Mouse (Mus musculus): ENCODE data around the gene Ciapin1. TPM values are rescaled to one million over a fixed set of nuclear protein-coding genes. Genes with fewer than 3 reads are reported as not detected.
"Not testable (repeated sequence)": the region's sequence is repeated elsewhere in the genome, so short reads cannot be mapped to it uniquely, and the experiment has no call there.

The Ciapin1 gene
- polyA plus RNA-seq, 1 experiment from 2014 or later, result 127 TPM

- Histone ChIP-seq H3K36me3 (peaks cover 94% of the 10 kb centered on the region), H3K9ac (no peak overlapping the region), H3K27me3 (no peaks in the 10 kb centered on the region), H3K4me3 (no peak overlapping the region), H3K4me1 (no peaks in the 10 kb centered on the region), H3K27ac (no peak overlapping the region), H3K9me3 (no peaks in the 10 kb centered on the region), H3K4me2 (replicated peaks) (no peak overlapping the region)
- no peak for ATAC-seq (ENCODE audit: low FRiP score, low read depth)
- 91% methylated on average over 5 of the region's 5 CpGs for WGBS
These were observed 11.9 kb upstream of the Ciapin1 start for GRCm38 (mm10) chr8:94850049-94850448.

GRCm38 (mm10) chr8:94841183-94841582 lies 3.0 kb upstream of the Ciapin1 start:
- Histone ChIP-seq H3K27me3 (no peaks in the 10 kb centered on the region), H3K9me3 (no peaks in the 10 kb centered on the region), H3K9ac (no peak overlapping the region), H3K27ac (no peak overlapping the region), H3K4me1 (peaks cover 17% of the 10 kb centered on the region), H3K36me3 (peaks cover 33% of the 10 kb centered on the region), H3K4me3 (no peak overlapping the region), H3K4me2 (replicated peaks) (no peak overlapping the region)
- 52% methylated on average over 2 of the region's 2 CpGs for WGBS
- no peak for ATAC-seq (ENCODE audit: low FRiP score, low read depth)

- Histone ChIP-seq H3K4me1 (peaks cover 17% of the 10 kb centered on the region), H3K27ac (peak overlapping the region; percentile 79), H3K4me3 (peak overlapping the region; percentile 89), H3K4me2 (replicated peaks) (peak overlapping the region; percentile 69), H3K9ac (peak overlapping the region; percentile 88), H3K36me3 (peaks cover 8% of the 10 kb centered on the region), H3K9me3 (no peaks in the 10 kb centered on the region), H3K27me3 (no peaks in the 10 kb centered on the region)
- under 1% methylated on average over 24 of the region's 24 CpGs for WGBS
- ATAC-seq (ENCODE audit: low FRiP score, low read depth), result peak; percentile 51
These were observed 442 bp upstream of the Ciapin1 start for GRCm38 (mm10) chr8:94838600-94838999.

GRCm38 (mm10) chr8:94836456-94837240 lies 1.5 kb downstream of the Ciapin1 start:
- Histone ChIP-seq H3K4me1 (peaks cover 17% of the 10 kb centered on the region), H3K27me3 (no peaks in the 10 kb centered on the region), H3K4me3 (peak overlapping the region; percentile 89), H3K36me3 (peaks cover 8% of the 10 kb centered on the region), H3K9ac (peak overlapping the region; percentile 88), H3K9me3 (no peaks in the 10 kb centered on the region), H3K4me2 (replicated peaks) (peak overlapping the region; percentile 91), H3K27ac (no peak overlapping the region)
- ATAC-seq (ENCODE audit: low FRiP score, low read depth), result no peak
- WGBS, result 78% methylated on average over 11 of the region's 11 CpGs

GRCm38 (mm10) chr8:94835751-94836150 lies 2.4 kb downstream of the Ciapin1 start:
- 96% methylated on average over 13 of the region's 13 CpGs for WGBS

GRCm38 (mm10) chr8:94833901-94834405 lies 4.2 kb downstream of the Ciapin1 start:
- H3K4me2 ChIP-seq (replicated peaks); H3K9me3 ChIP-seq; H3K9ac ChIP-seq; H3K27ac ChIP-seq; H3K4me3 ChIP-seq; ATAC-seq (ENCODE audit: low FRiP score, low read depth); H3K27me3 ChIP-seq: not testable (repeated sequence)
- Histone ChIP-seq H3K4me1 (peaks cover 14% of the 10 kb centered on the region), H3K36me3 (peaks cover 29% of the 10 kb centered on the region)
- 81% methylated on average over 7 of the region's 7 CpGs for WGBS

More at GRCm38 (mm10) chr8:94835751-94836150, 2.4 kb downstream of the Ciapin1 start:
- not testable (repeated sequence) for H3K27me3 ChIP-seq; H3K4me2 ChIP-seq (replicated peaks); ATAC-seq (ENCODE audit: low FRiP score, low read depth); H3K9me3 ChIP-seq; H3K9ac ChIP-seq; H3K4me3 ChIP-seq; H3K27ac ChIP-seq
- Histone ChIP-seq H3K36me3 (peaks cover 15% of the 10 kb centered on the region), H3K4me1 (peaks cover 17% of the 10 kb centered on the region)

GRCm38 (mm10) chr8:94828284-94828683 lies 9.9 kb downstream of the Ciapin1 start:
- Histone ChIP-seq H3K36me3 (peaks cover 77% of the 10 kb centered on the region), H3K4me3 (no peak overlapping the region), H3K9ac (no peak overlapping the region), H3K27me3 (no peaks in the 10 kb centered on the region), H3K9me3 (no peaks in the 10 kb centered on the region), H3K4me2 (replicated peaks) (no peak overlapping the region), H3K27ac (no peak overlapping the region), H3K4me1 (no peaks in the 10 kb centered on the region)
- 89% methylated on average over 6 of the region's 6 CpGs for WGBS
- ATAC-seq (ENCODE audit: low FRiP score, low read depth), result no peak

GRCm38 (mm10) chr8:94826210-94826609 lies 11.9 kb downstream of the Ciapin1 start:
- Histone ChIP-seq H3K9me3 (no peaks in the 10 kb centered on the region), H3K4me3 (no peak overlapping the region), H3K36me3 (peaks cover 83% of the 10 kb centered on the region), H3K27me3 (no peaks in the 10 kb centered on the region), H3K9ac (no peak overlapping the region), H3K4me1 (no peaks in the 10 kb centered on the region), H3K4me2 (replicated peaks) (no peak overlapping the region), H3K27ac (no peak overlapping the region)
- ATAC-seq (ENCODE audit: low FRiP score, low read depth), result no peak
- 89% methylated on average over 5 of the region's 5 CpGs for WGBS

- Histone ChIP-seq H3K27me3 (no peaks in the 10 kb centered on the region), H3K9ac (no peak overlapping the region), H3K9me3 (no peaks in the 10 kb centered on the region), H3K27ac (no peak overlapping the region), H3K36me3 (peaks cover 81% of the 10 kb centered on the region), H3K4me3 (no peak overlapping the region), H3K4me2 (replicated peaks) (no peak overlapping the region), H3K4me1 (no peaks in the 10 kb centered on the region)
- ATAC-seq (ENCODE audit: low FRiP score, low read depth), result no peak
- WGBS, result 89% methylated on average over 6 of the region's 6 CpGs
These were observed 13.0 kb downstream of the Ciapin1 start for GRCm38 (mm10) chr8:94825170-94825569.

- 76% methylated on average over 23 of the region's 23 CpGs for WGBS
- Histone ChIP-seq H3K4me1 (no peaks in the 10 kb centered on the region), H3K36me3 (peaks cover 65% of the 10 kb centered on the region), H3K9me3 (no peaks in the 10 kb centered on the region), H3K27me3 (no peaks in the 10 kb centered on the region), H3K4me3 (no peak overlapping the region), H3K4me2 (replicated peaks) (no peak overlapping the region), H3K9ac (no peak overlapping the region; the same call in 1 of the 2 replicates), H3K27ac (no peak overlapping the region)
- ATAC-seq (ENCODE audit: low FRiP score, low read depth), result no peak
These were observed 15.3 kb downstream of the Ciapin1 start for GRCm38 (mm10) chr8:94822637-94823560.

GRCm38 (mm10) chr8:94821381-94821780 lies 16.8 kb downstream of the Ciapin1 start:
- H3K27me3 ChIP-seq, result no peaks in the 10 kb centered on the region
- no peak overlapping the region for H3K4me3 ChIP-seq
- H3K27ac ChIP-seq, result no peak overlapping the region
- no peaks in the 10 kb centered on the region for H3K4me1 ChIP-seq
- H3K36me3 ChIP-seq, result peaks cover 52% of the 10 kb centered on the region
- H3K9ac ChIP-seq, result no peak overlapping the region
- no peak for ATAC-seq (ENCODE audit: low FRiP score, low read depth)
- 89% methylated on average over 2 of the region's 2 CpGs for WGBS
- no peak overlapping the region for H3K4me2 ChIP-seq (replicated peaks)
- H3K9me3 ChIP-seq, result no peaks in the 10 kb centered on the region

GRCm38 (mm10) chr8:94820553-94820952 lies 17.6 kb downstream of the Ciapin1 start:
- no peaks in the 10 kb centered on the region for H3K27me3 ChIP-seq
- no peak overlapping the region for H3K9ac ChIP-seq
- 71% methylated on average over 7 of the region's 7 CpGs for WGBS
- no peaks in the 10 kb centered on the region for H3K4me1 ChIP-seq
- no peak overlapping the region for H3K27ac ChIP-seq
- no peaks in the 10 kb centered on the region for H3K9me3 ChIP-seq
- no peak for ATAC-seq (ENCODE audit: low FRiP score, low read depth)
- H3K36me3 ChIP-seq, result peaks cover 46% of the 10 kb centered on the region
- H3K4me2 ChIP-seq (replicated peaks), result no peak overlapping the region
- no peak overlapping the region for H3K4me3 ChIP-seq

Data from limb, embryonic 13.5 days (tissue).